ENCODE assay signal across 14 mouse cellular contexts in genomic region chr5:106465129-106465790, GRCm38 (mm10). TPM values are rescaled to one million over a fixed set of nuclear protein-coding genes. Genes with fewer than 3 reads are reported as not detected.
A peak's percentile ranks its signal among the peaks of the same experiment; 100 is the strongest.
DNase-seq lines count a peak whose midpoint lies in the region; ATAC-seq and TF ChIP-seq lines count a peak whose summit lies in the region.
"Had no signal": no experiment of that assay in that cellular context is flagged by ENCODE, and none has a peak within 500 bp of the region (broad histone marks: within the 10 kb centered on the region; RNA-seq: fewer than 3 reads in every experiment).

No protein-coding gene starts in this region.

- 52% methylated on average over 31 of the region's 31 CpGs for WGBS in cerebellum, adult 2 months
- under 1% methylated on average over 31 of the region's 31 CpGs for WGBS in embryonic facial prominence, embryonic 10.5 days
- WGBS in midbrain, embryonic 12.5 days = under 1% methylated on average over 31 of the region's 31 CpGs

- no peak for TF ChIP-seq CTCF in cerebellum, adult 2 months (IDR thresholded peaks at IDR 0.05; ENCODE audit: borderline replicate concordance, insufficient read depth, low read depth, low read length)

- H3K27me3 ChIP-seq in cerebellum, adult 2 months (ENCODE audit: control insufficient read depth, insufficient read depth, low read length) = no peaks in the 10 kb centered on the region
- peaks cover 100% of the 10 kb centered on the region for H3K27me3 ChIP-seq in embryonic facial prominence, embryonic 10.5 days (replicated peaks; ENCODE audit: low read depth, poor library complexity, severe bottlenecking)
- H3K27me3 ChIP-seq in midbrain, embryonic 12.5 days = peaks cover 98% of the 10 kb centered on the region

- no peak for ATAC-seq in midbrain, embryonic 12.5 days (ENCODE audit: low FRiP score, low read depth)

- TF ChIP-seq POLR2A in cerebellum, adult 2 months (IDR thresholded peaks at IDR 0.05; ENCODE audit: borderline replicate concordance, insufficient read depth, low read length) = no peak

- H3K4me1 ChIP-seq in cerebellum, adult 2 months (ENCODE audit: control insufficient read depth, insufficient read depth, low read length) = no peaks in the 10 kb centered on the region
- H3K4me1 ChIP-seq in embryonic facial prominence, embryonic 10.5 days = peaks cover 27% of the 10 kb centered on the region
- peaks cover 69% of the 10 kb centered on the region for H3K4me1 ChIP-seq in midbrain, embryonic 12.5 days

- H3K4me2 ChIP-seq in midbrain, embryonic 12.5 days (replicated peaks) = peak overlapping the region; percentile 48

- H3K9ac ChIP-seq in midbrain, embryonic 12.5 days (replicated peaks) = peak overlapping the region; percentile 46

- H3K4me3 ChIP-seq in cerebellum, adult 2 months (replicated peaks; ENCODE audit: insufficient read depth, low read depth, low read length) = peak overlapping the region; percentile 43
- H3K4me3 ChIP-seq in embryonic facial prominence, embryonic 10.5 days = no peak overlapping the region
- H3K4me3 ChIP-seq in midbrain, embryonic 12.5 days = peak overlapping the region; percentile 33

- DNase-seq in heart, adult 11 months = peak; percentile 53
- no peak for DNase-seq in heart, adult 9 months (ENCODE audit: low spot score in 2 of 2)
- DNase-seq in cerebellum, adult 2 months = peak; percentile 39 to 54
- peak; percentile 54 for DNase-seq in embryonic facial prominence, embryonic 10.5 days (ENCODE audit: low spot score)
- no peak for DNase-seq in MN1 (ENCODE audit: low spot score)
- DNase-seq in left cerebral cortex, adult 11 months (ENCODE audit: low spot score) = no peak
- no peak for DNase-seq in gastrocnemius, adult 8-10 months (ENCODE audit: low spot score in 2 of 2)
- DNase-seq: adrenal gland, adult 8-10 months; layer of hippocampus, postnatal 36 days had no signal

- no peaks in the 10 kb centered on the region for H3K9me3 ChIP-seq in embryonic facial prominence, embryonic 10.5 days
- H3K9me3 ChIP-seq in midbrain, embryonic 12.5 days = no peaks in the 10 kb centered on the region

- H3K36me3 ChIP-seq in embryonic facial prominence, embryonic 10.5 days (replicated peaks) = no peaks in the 10 kb centered on the region
- H3K36me3 ChIP-seq in midbrain, embryonic 12.5 days = no peaks in the 10 kb centered on the region

- no peak overlapping the region for H3K27ac ChIP-seq in cerebellum, adult 2 months (ENCODE audit: insufficient read depth, low read length)
- no peak overlapping the region for H3K27ac ChIP-seq in embryonic facial prominence, embryonic 10.5 days (replicated peaks)
- peak overlapping the region; percentile 80 for H3K27ac ChIP-seq in midbrain, embryonic 12.5 days (replicated peaks)

RNA-seq across cellular contexts. Expression of gene Barhl2, which starts 7.3 kb away (rescaled TPM):
- polyA plus RNA-seq in cerebellum, adult 2 months (2012; rRNA removed) = 33.4 and 38.4 TPM in 2 replicates
- 0.13 and 0.14 TPM in 2 replicates for polyA plus RNA-seq in embryonic facial prominence, embryonic 10.5 days (2016; fragmentation: Nextera tagmentation; extraction: Ambion mirVana)
- polyA plus RNA-seq in midbrain, embryonic 12.5 days (2016; fragmentation: Nextera tagmentation; extraction: Ambion mirVana) = 8.4 and 15.6 TPM in 2 replicates
- not detected for total RNA-seq in gastrocnemius, adult 8-10 months (2022)
- total RNA-seq: adrenal gland, adult 8-10 months had no signal
- polyA plus RNA-seq: cortical plate, adult 2 months; heart, embryonic 14.5 days; kidney, embryonic 16.5 days; liver, embryonic 16.5 days had no signal

Comparison
In these comparisons a context has a peak if more than half of its experiments do, and no peak if none do; other contexts are left out.
1. DNase-seq: peak in heart, adult 11 months (single experiment), cerebellum, adult 2 months (2 of 2) and embryonic facial prominence, embryonic 10.5 days (single experiment); none in heart, adult 9 months (0 of 2), MN1 (single experiment), left cerebral cortex, adult 11 months (single experiment) and gastrocnemius, adult 8-10 months (0 of 2).